ENCODE assay signal across 7 mouse cellular contexts in the genomic region with DNA sequence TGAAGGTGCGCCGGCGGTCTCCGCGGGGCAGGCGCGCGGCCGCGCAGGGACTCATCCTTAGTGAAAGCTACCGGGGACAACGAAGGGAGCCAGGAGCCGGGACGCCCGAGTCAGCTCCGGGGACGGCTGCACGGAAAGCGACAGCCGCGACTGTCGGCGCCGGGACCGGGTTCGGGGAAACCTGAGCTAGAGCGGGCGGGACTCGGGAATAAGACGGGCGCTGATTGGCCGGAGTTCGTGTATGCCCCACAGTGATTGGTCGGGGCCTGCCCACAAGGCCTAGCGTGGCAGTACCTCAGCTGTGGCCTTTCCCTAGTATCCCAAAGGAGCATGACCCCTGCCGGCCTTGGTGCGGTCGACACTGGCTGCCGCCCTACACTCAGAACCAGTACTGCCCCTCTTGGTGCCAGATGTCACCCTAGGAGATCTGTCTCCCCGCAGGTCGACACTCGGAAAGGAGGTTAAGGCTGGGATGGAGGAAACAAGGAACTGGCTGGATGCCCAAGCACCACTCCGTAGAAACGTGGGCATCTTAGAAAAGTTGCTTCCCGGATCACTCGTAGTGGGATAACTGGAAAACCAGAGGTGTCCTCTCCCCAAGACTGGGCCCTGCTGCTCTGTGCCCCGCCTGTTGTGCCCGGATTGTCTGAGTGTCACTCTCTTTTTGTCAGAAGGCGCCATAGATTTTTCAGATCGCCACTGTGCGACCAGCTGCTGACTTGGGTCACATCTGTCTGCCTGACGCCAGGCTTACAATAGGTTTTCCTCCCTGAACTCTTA. TPM values are rescaled to one million over a fixed set of nuclear protein-coding genes. Genes with fewer than 3 reads are reported as not detected.
DNase-seq lines count a peak whose midpoint lies in the region; ATAC-seq lines count a peak whose summit lies in the region.

A gene (minus strand): TSS at position 193 of the 780 bp plus-strand sequence.

- no peaks in the 10 kb centered on the region for H3K27me3 ChIP-seq in embryonic facial prominence, embryonic 11.5 days (ENCODE audit: control insufficient read depth, insufficient read depth, low read length)
- no peaks in the 10 kb centered on the region for H3K27me3 ChIP-seq in limb, embryonic 11.5 days (ENCODE audit: control insufficient read depth, insufficient read depth, low read length)
- no peaks in the 10 kb centered on the region for H3K27me3 ChIP-seq in midbrain, embryonic 14.5 days (ENCODE audit: control insufficient read depth, insufficient read depth, low read length)

- no peaks in the 10 kb centered on the region for H3K9me3 ChIP-seq in embryonic facial prominence, embryonic 11.5 days (replicated peaks; ENCODE audit: control insufficient read depth, low read length)
- H3K9me3 ChIP-seq in limb, embryonic 11.5 days (ENCODE audit: control insufficient read depth, low read length), result no peaks in the 10 kb centered on the region
- H3K9me3 ChIP-seq in midbrain, embryonic 14.5 days (ENCODE audit: control insufficient read depth, low read length), result no peaks in the 10 kb centered on the region

- H3K27ac ChIP-seq in embryonic facial prominence, embryonic 11.5 days (replicated peaks; ENCODE audit: low read depth, low read length), result peak within 1 kb of the TSS; percentile 97
- H3K27ac ChIP-seq in limb, embryonic 11.5 days (replicated peaks; ENCODE audit: low read depth, low read length), result peak within 1 kb of the TSS; percentile 96
- peak within 1 kb of the TSS; percentile 99 for H3K27ac ChIP-seq in midbrain, embryonic 14.5 days (replicated peaks; ENCODE audit: low read depth, low read length)

- peak within 1 kb of the TSS; percentile 99 for H3K9ac ChIP-seq in embryonic facial prominence, embryonic 11.5 days (replicated peaks; ENCODE audit: low read length)
- H3K9ac ChIP-seq in limb, embryonic 11.5 days (ENCODE audit: low read length), result peak within 1 kb of the TSS; percentile 96
- H3K9ac ChIP-seq in midbrain, embryonic 14.5 days (replicated peaks; ENCODE audit: low read length), result peak within 1 kb of the TSS; percentile 99

- peak within 1 kb of the TSS; percentile 47 for H3K4me2 ChIP-seq in embryonic facial prominence, embryonic 11.5 days (ENCODE audit: low read depth, low read length)
- H3K4me2 ChIP-seq in limb, embryonic 11.5 days (ENCODE audit: low read depth, severe bottlenecking), result peak within 1 kb of the TSS; percentile 80
- H3K4me2 ChIP-seq in midbrain, embryonic 14.5 days (ENCODE audit: low read length), result peak within 1 kb of the TSS; percentile 81

- peak; percentile 99 for ATAC-seq in embryonic facial prominence, embryonic 11.5 days (replicated peaks; ENCODE audit: insufficient number of reproducible peaks, low FRiP score, low TSS enrichment, low read depth)
- peak; percentile 99 for ATAC-seq in limb, embryonic 11.5 days (ENCODE audit: insufficient number of reproducible peaks, low FRiP score, low TSS enrichment, low read depth)
- ATAC-seq in midbrain, embryonic 14.5 days (ENCODE audit: low FRiP score, low TSS enrichment), result peak; percentile 99

- peak; percentile 99 for DNase-seq in adrenal gland, postnatal 14 days
- peak; percentile 97 for DNase-seq in embryonic facial prominence, embryonic 11.5 days (ENCODE audit: low spot score)
- DNase-seq in heart, adult 11 months, result peak; percentile 100
- DNase-seq in kidney, adult 18-20 months, result peak; percentile 99
- DNase-seq in limb, embryonic 11.5 days (ENCODE audit: low spot score), result peak; percentile 98
- DNase-seq in midbrain, embryonic 14.5 days, result peak; percentile 97
- DNase-seq in spleen, adult 18-20 months, result peak; percentile 90 to 96

- no peaks in the 10 kb centered on the region for H3K4me1 ChIP-seq in embryonic facial prominence, embryonic 11.5 days (ENCODE audit: control insufficient read depth, insufficient read depth, low read length)
- 0 out of 2 replicates have a peak, but pooled peaks cover 4% of the 10 kb centered on the region for H3K4me1 ChIP-seq in limb, embryonic 11.5 days (ENCODE audit: control insufficient read depth, insufficient read depth, low read length)
- H3K4me1 ChIP-seq in midbrain, embryonic 14.5 days (ENCODE audit: control insufficient read depth, insufficient read depth, low read length), result 0 out of 2 replicates have a peak, but pooled peaks cover 8% of the 10 kb centered on the region

- under 1% methylated on average over 52 of the region's 52 CpGs for WGBS in embryonic facial prominence, embryonic 11.5 days
- WGBS in limb, embryonic 11.5 days, result 1% methylated on average over 52 of the region's 52 CpGs
- under 1% methylated on average over 52 of the region's 52 CpGs for WGBS in midbrain, embryonic 14.5 days

- H3K36me3 ChIP-seq in embryonic facial prominence, embryonic 11.5 days (replicated peaks; ENCODE audit: control insufficient read depth, insufficient read depth, low read depth, low read length), result no peaks in the 10 kb centered on the region
- H3K36me3 ChIP-seq in limb, embryonic 11.5 days (ENCODE audit: control insufficient read depth, insufficient read depth, low read length), result no peaks in the 10 kb centered on the region
- no peaks in the 10 kb centered on the region for H3K36me3 ChIP-seq in midbrain, embryonic 14.5 days (ENCODE audit: control insufficient read depth, insufficient read depth, low read length)

- H3K4me3 ChIP-seq in embryonic facial prominence, embryonic 11.5 days (ENCODE audit: low read depth, low read length), result peak within 1 kb of the TSS; percentile 90
- H3K4me3 ChIP-seq in limb, embryonic 11.5 days (ENCODE audit: low read depth, low read length), result peak within 1 kb of the TSS; percentile 83
- H3K4me3 ChIP-seq in midbrain, embryonic 14.5 days (replicated peaks; ENCODE audit: low read depth, low read length), result peak within 1 kb of the TSS; percentile 98

RNA-seq across cellular contexts. Expression of the gene that starts here (rescaled TPM):
- 35.8 and 40.9 TPM in 2 replicates for total RNA-seq in adrenal gland, postnatal 14 days (2021)
- polyA plus RNA-seq in embryonic facial prominence, embryonic 11.5 days (2014; fragmentation: Nextera tagmentation; extraction: Ambion mirVana), result 42.4 and 43.3 TPM in 2 replicates
- 43.0 and 44.3 TPM in 2 replicates for polyA plus RNA-seq in limb, embryonic 11.5 days (2014; fragmentation: Nextera tagmentation; extraction: Ambion mirVana)
- 31.0 and 46.5 TPM in 2 replicates for polyA plus RNA-seq in midbrain, embryonic 14.5 days (2014; fragmentation: Nextera tagmentation; extraction: Ambion mirVana)

Comparison
In these comparisons a context has a peak if more than half of its experiments do, and no peak if none do; other contexts are left out.
1. Peak in every context shown above with its lines: DNase-seq, ATAC-seq, H3K4me3 ChIP-seq and H3K27ac ChIP-seq.